Mouse (Mus musculus): Measurements from ENCODE around the gene Pycr2. TPM values are rescaled to one million over a fixed set of nuclear protein-coding genes. Genes with fewer than 3 reads are reported as not detected.
A peak's percentile ranks its signal among the peaks of the same experiment; 100 is the strongest.

The Pycr2 gene
- 74.1 and 78.7 TPM in 2 replicates for polyA plus RNA-seq (2015; fragmentation: Nextera tagmentation; extraction: Ambion mirVana)

DNA sequence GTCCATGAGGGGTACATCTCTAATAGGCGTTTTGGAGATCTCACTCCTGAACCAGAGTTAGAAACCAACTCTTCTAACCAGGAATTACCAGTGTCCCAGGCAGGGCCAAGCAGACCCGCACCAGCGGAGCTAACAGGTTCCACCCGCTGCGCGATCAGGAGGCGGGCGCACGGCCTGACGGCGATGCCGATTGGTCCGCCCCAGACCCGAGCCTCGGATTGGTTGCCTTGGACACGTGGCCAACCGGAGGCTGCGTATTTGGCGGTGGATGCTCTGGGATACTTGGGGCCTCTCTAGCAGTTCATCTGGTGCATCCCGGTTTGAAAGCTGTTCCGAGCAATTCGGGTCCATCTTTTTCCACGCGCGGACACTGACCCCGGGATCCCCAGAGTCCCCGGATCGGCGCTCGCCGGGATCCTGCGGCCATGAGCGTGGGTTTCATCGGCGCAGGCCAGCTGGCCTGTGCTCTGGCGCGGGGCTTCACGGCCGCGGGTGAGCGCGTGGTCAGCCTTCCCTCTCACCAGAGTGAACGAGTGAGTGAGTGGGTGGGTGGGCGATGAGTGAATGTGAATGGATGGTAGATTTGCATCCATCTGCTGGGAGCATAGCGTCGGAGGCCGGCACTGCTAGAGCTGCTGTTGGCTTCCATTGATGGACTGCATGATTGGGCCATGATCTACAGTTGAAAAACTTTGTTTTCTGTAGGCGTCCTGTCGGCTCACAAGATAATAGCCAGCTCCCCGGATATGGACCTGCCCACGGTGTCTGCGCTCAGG is at the start of gene Pycr2:
TSS of gene Pycr2 (plus strand) at position 255 of the 776 bp plus-strand sequence.
- H3K27ac ChIP-seq, result peak within 1 kb of the TSS; percentile 90
- peak within 1 kb of the TSS; percentile 95 for H3K4me2 ChIP-seq
- no peaks in the 10 kb centered on the region for H3K9me3 ChIP-seq
- H3K9ac ChIP-seq, result peak within 1 kb of the TSS; percentile 94
- under 1% methylated on average over 52 of the region's 52 CpGs for WGBS
- peaks cover 25% of the 10 kb centered on the region for H3K4me1 ChIP-seq (replicated peaks)
- H3K4me3 ChIP-seq, result peak within 1 kb of the TSS; percentile 85
- ATAC-seq (ENCODE audit: low FRiP score), result peak; percentile 97
- no peaks in the 10 kb centered on the region for H3K27me3 ChIP-seq
- H3K36me3 ChIP-seq, result peaks cover 34% of the 10 kb centered on the region

DNA sequence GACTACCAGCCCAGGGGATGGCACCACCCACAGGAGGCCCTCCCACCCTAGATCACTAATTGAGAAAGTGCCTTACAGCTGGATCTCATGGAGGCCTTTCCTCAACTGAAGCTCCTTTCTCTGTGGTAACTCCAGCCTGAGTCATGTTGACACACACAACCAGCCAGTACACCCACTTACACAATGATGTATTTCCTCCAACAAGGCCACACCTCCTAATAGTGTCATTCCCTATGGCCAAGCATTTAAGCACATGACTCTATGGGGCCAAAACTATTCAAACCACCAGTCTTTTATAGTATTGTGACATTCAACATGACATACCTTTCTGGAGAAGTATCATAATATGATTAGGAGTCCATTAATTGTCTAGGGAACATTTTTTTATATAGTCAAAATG is 45.3 kb upstream of the Pycr2 start:
- no peak overlapping the region for H3K27ac ChIP-seq
- H3K9ac ChIP-seq, result no peak overlapping the region
- H3K4me1 ChIP-seq (replicated peaks), result no peaks in the 10 kb centered on the region
- no peak for ATAC-seq (ENCODE audit: low FRiP score)
- H3K9me3 ChIP-seq, result no peaks in the 10 kb centered on the region
- H3K36me3 ChIP-seq, result peaks cover 84% of the 10 kb centered on the region
- no peaks in the 10 kb centered on the region for H3K27me3 ChIP-seq
- H3K4me3 ChIP-seq, result no peak overlapping the region
- H3K4me2 ChIP-seq, result no peak overlapping the region

DNA sequence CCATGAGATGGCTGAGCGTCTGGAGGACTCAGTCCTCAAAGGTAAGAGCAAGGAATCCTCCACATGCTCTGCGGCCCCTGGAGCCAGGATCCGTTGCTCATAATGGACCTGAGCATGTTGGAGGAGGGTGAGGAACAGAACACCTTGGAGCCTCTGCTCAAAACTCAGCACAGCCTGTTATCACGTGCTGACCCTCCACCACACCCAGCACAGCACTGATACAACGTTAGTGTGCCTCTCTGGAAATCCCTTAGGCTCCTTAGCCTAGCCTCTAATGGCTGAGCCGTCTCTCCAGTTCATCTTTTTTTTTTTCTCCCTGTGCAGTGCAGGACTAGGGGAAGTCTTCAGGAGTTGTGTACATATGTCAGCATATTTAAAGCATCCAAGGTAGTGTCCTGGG is 44.1 kb upstream of the Pycr2 start:
- no peaks in the 10 kb centered on the region for H3K27me3 ChIP-seq
- ATAC-seq (ENCODE audit: low FRiP score), result no peak
- H3K36me3 ChIP-seq, result peaks cover 85% of the 10 kb centered on the region
- no peaks in the 10 kb centered on the region for H3K4me1 ChIP-seq (replicated peaks)
- H3K27ac ChIP-seq, result no peak overlapping the region
- no peak overlapping the region for H3K4me2 ChIP-seq
- no peak overlapping the region for H3K9ac ChIP-seq
- H3K4me3 ChIP-seq, result no peak overlapping the region
- H3K9me3 ChIP-seq, result no peaks in the 10 kb centered on the region
- WGBS, result 90% methylated on average over 6 of the region's 6 CpGs

DNA sequence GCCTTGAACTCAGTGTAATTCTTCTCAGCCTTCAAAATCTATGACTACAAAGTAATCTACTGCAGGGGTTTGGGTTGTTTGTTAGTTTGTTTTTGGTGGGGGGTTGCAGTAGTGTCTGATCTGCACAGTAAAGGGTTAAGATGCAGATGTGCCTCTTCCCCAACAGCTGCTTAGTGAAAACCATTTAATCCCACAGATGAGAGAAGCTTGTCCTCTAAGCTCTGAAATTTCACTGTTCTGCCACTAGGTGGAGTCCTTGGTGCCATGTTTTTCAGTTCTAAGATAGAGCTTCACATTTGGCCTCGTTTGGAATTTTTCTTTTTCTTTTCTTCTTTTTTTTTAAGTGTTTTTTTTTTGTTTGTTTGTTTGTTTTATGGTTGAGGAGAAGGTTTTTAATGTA is 40.5 kb upstream of the Pycr2 start:
- no peak for ATAC-seq (ENCODE audit: low FRiP score)

DNA sequence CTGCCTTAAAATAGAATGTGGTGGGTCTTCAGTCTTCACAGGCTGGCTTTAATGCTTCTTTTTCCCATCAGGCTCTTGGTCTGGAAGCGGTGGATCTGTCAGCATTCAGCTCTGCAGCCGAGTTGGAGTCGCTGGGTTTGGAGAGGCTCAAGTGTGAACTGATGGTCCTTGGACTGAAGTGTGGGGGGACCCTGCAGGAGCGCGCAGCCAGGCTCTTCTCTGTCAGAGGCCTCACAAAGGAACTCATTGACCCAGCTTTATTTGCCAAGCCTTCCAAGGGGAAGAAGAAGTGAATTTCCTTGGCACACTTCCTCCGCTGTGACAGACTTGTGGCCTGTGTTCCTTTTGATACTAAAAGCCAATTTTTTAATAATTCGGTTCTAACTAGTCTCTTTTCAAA is 38.1 kb upstream of the Pycr2 start:
- Histone ChIP-seq H3K9me3 (no peaks in the 10 kb centered on the region), H3K9ac (no peak overlapping the region), H3K4me2 (no peak overlapping the region), H3K27ac (no peak overlapping the region), H3K4me1 (replicated peaks) (no peaks in the 10 kb centered on the region), H3K27me3 (no peaks in the 10 kb centered on the region), H3K4me3 (no peak overlapping the region), H3K36me3 (peaks cover 65% of the 10 kb centered on the region)
- no peak for ATAC-seq (ENCODE audit: low FRiP score)
- WGBS, result 89% methylated on average over 7 of the region's 7 CpGs

More for the DNA sequence above, 40.5 kb upstream of the Pycr2 start:
- 28% methylated on average over 1 of the region's 1 CpGs for WGBS
- Histone ChIP-seq H3K27ac (no peak overlapping the region), H3K4me3 (no peak overlapping the region), H3K27me3 (no peaks in the 10 kb centered on the region), H3K4me2 (no peak overlapping the region), H3K9me3 (no peaks in the 10 kb centered on the region), H3K9ac (no peak overlapping the region), H3K4me1 (replicated peaks) (no peaks in the 10 kb centered on the region), H3K36me3 (peaks cover 85% of the 10 kb centered on the region)

DNA sequence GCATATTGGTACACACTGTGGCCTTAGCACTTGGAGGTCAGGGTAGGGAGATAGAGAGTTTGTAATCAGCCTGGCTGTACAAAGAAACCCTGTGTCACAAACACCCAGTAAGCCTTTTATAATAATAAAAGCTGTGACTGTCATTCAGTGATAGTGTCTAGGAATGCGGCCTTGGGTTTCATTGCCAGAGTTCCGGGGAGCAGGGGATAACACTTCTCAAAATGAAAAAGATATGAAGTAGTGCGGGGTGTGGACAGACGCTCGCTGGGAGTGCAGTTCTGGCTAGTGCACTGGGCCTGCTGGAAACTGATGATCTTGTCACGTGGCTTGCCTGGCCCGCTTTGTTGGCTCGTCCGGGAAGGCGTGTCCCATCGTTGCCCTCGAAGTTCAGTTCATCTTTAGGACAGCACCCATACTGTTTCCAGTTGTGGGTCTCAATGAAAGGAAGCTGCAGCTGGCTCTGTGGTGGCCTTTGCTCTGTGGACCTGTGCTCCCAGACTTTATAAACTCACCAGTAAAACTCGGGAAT is 33.9 kb upstream of the Pycr2 start:
- WGBS, result 78% methylated on average over 13 of the region's 13 CpGs
- no peak overlapping the region for H3K9ac ChIP-seq
- no peaks in the 10 kb centered on the region for H3K9me3 ChIP-seq
- ATAC-seq (ENCODE audit: low FRiP score), result no peak
- no peaks in the 10 kb centered on the region for H3K4me1 ChIP-seq (replicated peaks)
- H3K27me3 ChIP-seq, result no peaks in the 10 kb centered on the region
- H3K4me3 ChIP-seq, result no peak overlapping the region
- no peak overlapping the region for H3K27ac ChIP-seq
- peaks cover 35% of the 10 kb centered on the region for H3K36me3 ChIP-seq
- no peak overlapping the region for H3K4me2 ChIP-seq

DNA sequence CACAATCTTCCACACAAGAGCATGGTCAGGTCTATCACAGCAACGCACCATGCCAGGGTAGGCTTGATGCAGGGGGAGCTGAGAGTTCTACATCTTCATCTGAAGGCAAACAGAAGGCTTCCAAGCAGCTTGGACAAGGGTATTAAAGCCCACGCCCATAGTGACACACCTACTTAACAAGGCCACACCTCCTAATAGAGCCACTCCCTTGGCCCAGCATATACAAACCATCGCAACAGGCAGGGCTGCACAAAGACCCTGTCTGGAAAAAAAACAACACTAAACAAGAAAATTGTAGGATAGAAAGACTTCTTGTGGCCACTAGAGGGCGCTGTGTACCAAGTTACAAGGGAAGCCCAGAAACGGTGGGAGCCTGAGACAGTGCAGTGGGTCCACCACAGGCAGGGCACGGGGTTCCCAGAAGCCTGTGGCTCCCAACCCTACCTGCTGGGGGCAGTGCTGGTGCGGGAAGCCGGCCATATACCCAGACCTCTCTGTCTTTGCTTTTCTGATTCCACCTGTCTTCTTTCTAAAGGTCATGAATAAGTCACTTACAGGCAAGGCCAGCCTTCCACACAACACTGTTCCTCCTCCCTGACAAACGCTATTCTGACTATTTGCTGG is 30.1 kb upstream of the Pycr2 start:
- 19% methylated on average over 9 of the region's 9 CpGs for WGBS
- ATAC-seq (ENCODE audit: low FRiP score), result no peak

DNA sequence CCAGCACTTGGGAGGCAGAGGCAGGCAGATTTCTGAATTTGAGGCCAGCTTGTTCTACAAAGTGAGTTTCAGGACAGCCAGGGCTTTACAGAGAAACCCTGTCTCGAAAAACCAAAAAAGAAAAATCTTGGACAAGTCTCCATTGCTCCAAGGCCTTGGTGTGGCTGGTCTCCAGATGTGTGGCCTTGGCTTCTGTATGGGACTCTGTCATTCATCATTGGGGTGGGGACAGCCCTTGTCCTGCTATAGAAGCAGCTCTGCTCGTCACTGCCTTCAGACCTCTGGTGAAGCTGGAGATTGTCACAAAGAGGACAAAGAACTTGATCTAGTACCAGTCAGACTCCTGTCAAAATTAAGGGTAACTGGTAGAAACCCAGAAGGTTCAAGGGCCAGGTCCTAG is 29.5 kb upstream of the Pycr2 start:
- no peaks in the 10 kb centered on the region for H3K27me3 ChIP-seq
- no peaks in the 10 kb centered on the region for H3K9me3 ChIP-seq
- no peak for ATAC-seq (ENCODE audit: low FRiP score)
- H3K4me2 ChIP-seq, result no peak overlapping the region
- no peak overlapping the region for H3K4me3 ChIP-seq
- no peak overlapping the region for H3K27ac ChIP-seq
- H3K36me3 ChIP-seq, result no peaks in the 10 kb centered on the region
- 80% methylated on average over 2 of the region's 2 CpGs for WGBS
- no peaks in the 10 kb centered on the region for H3K4me1 ChIP-seq (replicated peaks)
- H3K9ac ChIP-seq, result no peak overlapping the region

More for the DNA sequence above, 30.1 kb upstream of the Pycr2 start:
- Histone ChIP-seq H3K27me3 (no peaks in the 10 kb centered on the region), H3K4me1 (replicated peaks) (no peaks in the 10 kb centered on the region), H3K9ac (no peak overlapping the region), H3K27ac (no peak overlapping the region), H3K4me2 (no peak overlapping the region), H3K4me3 (no peak overlapping the region), H3K9me3 (no peaks in the 10 kb centered on the region), H3K36me3 (no peaks in the 10 kb centered on the region; the same call in 1 of the 2 replicates)

DNA sequence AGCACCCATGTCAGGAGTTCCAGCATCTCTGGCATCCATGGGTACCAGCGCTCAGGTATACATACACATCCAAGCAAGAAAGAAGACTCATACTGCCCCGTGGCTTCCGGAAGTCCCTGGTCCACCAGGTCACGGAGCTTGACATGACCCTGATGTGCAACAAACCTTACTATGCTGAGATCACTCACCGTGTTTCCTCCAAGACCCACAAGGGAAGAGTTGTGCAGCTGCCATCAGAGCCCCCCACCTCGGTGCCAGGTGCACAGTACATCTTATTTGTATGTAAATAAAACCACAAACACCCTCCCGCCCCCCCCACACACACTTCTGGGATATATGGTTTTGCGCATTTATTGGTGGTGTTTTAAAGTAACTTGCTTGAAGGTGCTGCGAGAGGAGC is 29.0 kb upstream of the Pycr2 start:
- no peaks in the 10 kb centered on the region for H3K9me3 ChIP-seq
- 94% methylated on average over 9 of the region's 9 CpGs for WGBS
- ATAC-seq (ENCODE audit: low FRiP score), result no peak
- H3K4me2 ChIP-seq, result no peak overlapping the region
- H3K27me3 ChIP-seq, result no peaks in the 10 kb centered on the region
- H3K9ac ChIP-seq, result no peak overlapping the region
- no peaks in the 10 kb centered on the region for H3K36me3 ChIP-seq
- no peak overlapping the region for H3K4me3 ChIP-seq
- H3K27ac ChIP-seq, result no peak overlapping the region
- no peaks in the 10 kb centered on the region for H3K4me1 ChIP-seq (replicated peaks)

DNA sequence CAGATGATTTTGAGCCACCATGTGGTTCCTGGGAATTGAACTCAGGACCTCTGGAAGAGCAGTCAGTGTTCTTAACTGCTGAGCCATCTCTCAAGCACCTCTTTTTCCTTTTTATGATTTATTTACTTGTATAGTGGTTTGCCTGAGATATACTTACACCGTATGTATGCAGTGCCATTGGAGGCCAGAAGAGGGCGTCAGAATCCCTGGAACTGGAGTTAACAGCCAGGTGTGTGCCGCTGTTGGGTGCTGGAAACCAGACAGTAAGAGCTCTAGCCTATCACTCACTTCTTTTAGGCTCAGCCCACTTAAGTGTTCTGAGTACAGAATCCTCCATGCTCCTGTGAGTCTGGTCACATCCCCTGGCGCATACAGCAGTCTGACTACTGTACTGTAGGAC is 26.6 kb upstream of the Pycr2 start:
- H3K4me1 ChIP-seq (replicated peaks), result no peaks in the 10 kb centered on the region
- no peaks in the 10 kb centered on the region for H3K27me3 ChIP-seq
- H3K9ac ChIP-seq, result no peak overlapping the region
- no peak for ATAC-seq (ENCODE audit: low FRiP score)
- no peaks in the 10 kb centered on the region for H3K36me3 ChIP-seq
- H3K4me3 ChIP-seq, result no peak overlapping the region
- no peaks in the 10 kb centered on the region for H3K9me3 ChIP-seq
- H3K4me2 ChIP-seq, result no peak overlapping the region
- 80% methylated on average over 4 of the region's 4 CpGs for WGBS
- no peak overlapping the region for H3K27ac ChIP-seq

DNA sequence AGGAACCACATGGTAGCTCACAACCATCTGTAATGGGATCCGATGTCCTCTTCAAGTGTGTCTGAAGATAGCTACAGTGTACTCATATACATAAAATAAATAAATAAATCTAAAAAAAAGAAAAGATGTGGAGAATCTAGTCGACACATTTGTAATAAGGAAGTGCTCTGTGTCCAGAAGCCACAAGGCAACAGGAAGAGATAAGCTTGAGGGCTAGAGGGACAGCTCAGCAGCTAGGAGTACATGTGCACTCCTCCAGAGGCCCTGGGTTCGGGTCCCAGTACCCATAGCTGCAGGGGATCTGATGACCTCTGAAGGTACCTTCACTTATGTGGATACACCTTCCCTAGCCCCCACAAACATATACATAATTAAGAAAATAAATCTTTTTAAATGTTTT is 22.3 kb upstream of the Pycr2 start:
- Histone ChIP-seq H3K36me3 (no peaks in the 10 kb centered on the region), H3K4me3 (no peak overlapping the region), H3K4me1 (replicated peaks) (peaks cover 9% of the 10 kb centered on the region), H3K27ac (no peak overlapping the region), H3K4me2 (no peak overlapping the region), H3K9me3 (no peaks in the 10 kb centered on the region), H3K9ac (no peak overlapping the region), H3K27me3 (no peaks in the 10 kb centered on the region)
- WGBS, result 77% methylated on average over 3 of the region's 3 CpGs
- no peak for ATAC-seq (ENCODE audit: low FRiP score)

DNA sequence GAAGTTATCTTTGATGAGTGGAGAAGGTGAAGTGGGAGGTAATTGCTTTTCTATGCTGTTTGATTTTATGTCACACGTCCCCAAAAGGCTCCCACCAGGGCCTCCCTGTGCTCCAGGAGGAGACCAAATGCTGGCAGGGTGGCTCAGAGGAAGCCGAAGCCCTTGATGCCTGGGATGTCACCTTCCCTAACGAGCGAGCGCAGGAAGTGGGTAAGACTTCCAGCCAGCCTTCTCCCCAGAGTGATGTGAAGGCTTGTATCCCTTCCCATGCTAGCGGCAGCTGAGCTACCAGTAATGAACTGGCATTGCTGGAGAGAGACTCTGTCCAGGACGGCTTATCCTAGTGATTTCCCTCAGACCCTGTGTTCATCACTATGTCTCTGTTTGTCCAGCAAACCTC is 20.4 kb upstream of the Pycr2 start:
- ATAC-seq (ENCODE audit: low FRiP score), result no peak
- peaks cover 16% of the 10 kb centered on the region for H3K4me1 ChIP-seq (replicated peaks)
- no peak overlapping the region for H3K4me2 ChIP-seq
- WGBS, result 39% methylated on average over 7 of the region's 7 CpGs
- 0 out of 2 replicates have a peak, but pooled peaks cover 4% of the 10 kb centered on the region for H3K27me3 ChIP-seq
- no peak overlapping the region for H3K4me3 ChIP-seq
- H3K27ac ChIP-seq, result no peak overlapping the region; the same call in 1 of the 2 replicates
- no peaks in the 10 kb centered on the region for H3K36me3 ChIP-seq
- no peaks in the 10 kb centered on the region for H3K9me3 ChIP-seq
- H3K9ac ChIP-seq, result no peak overlapping the region

DNA sequence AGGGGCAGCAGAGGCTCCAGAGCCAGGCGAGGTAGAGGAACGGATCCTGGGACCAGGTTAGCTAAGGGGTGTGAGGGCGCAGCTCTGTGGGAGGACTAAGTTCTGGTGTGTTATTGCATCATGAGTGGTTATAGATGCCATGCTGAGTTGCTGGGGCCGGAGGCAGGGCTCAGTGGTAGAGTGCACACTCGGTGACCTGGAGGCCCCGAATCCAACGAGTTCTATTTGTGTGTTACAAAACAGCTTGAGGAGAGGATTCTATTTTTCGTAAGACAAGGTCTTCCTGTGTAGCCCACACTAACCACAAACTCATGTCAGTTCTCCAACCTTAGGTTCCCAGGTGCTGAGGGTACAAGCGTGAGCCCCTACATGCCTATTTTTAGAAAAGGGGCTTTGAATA is 19.6 kb upstream of the Pycr2 start:
- no peak overlapping the region for H3K27ac ChIP-seq
- WGBS, result 83% methylated on average over 9 of the region's 9 CpGs
- H3K9ac ChIP-seq, result no peak overlapping the region
- no peak overlapping the region for H3K4me3 ChIP-seq
- no peak for ATAC-seq (ENCODE audit: low FRiP score)
- H3K27me3 ChIP-seq, result 0 out of 2 replicates have a peak, but pooled peaks cover 4% of the 10 kb centered on the region
- no peak overlapping the region for H3K4me2 ChIP-seq
- peaks cover 20% of the 10 kb centered on the region for H3K4me1 ChIP-seq (replicated peaks)
- no peaks in the 10 kb centered on the region for H3K9me3 ChIP-seq
- no peaks in the 10 kb centered on the region for H3K36me3 ChIP-seq
